Mouse (Mus musculus) retina, postnatal 7 days (tissue): ENCODE data around the gene 1700016H13Rik.

ENCODE experiments used
- DNase-seq: peaks from one replicate; pipeline ENCODE4 v3.0.0-alpha.2; 2012; ENCODE audit warnings: low read depth, low spot score

Gene 1700016H13Rik

GRCm38 (mm10) chr5:103673611-103674010, 17.8 kb upstream of the 1700016H13Rik start:
- no peak for DNase-seq

- DNase-seq = no peak
Observed at GRCm38 (mm10) chr5:103671858-103672257, 16.0 kb upstream of the 1700016H13Rik start.

- no peak for DNase-seq
Observed at GRCm38 (mm10) chr5:103665876-103666275, 10.1 kb upstream of the 1700016H13Rik start.

GRCm38 (mm10) chr5:103664932-103665331, 9.1 kb upstream of the 1700016H13Rik start:
- DNase-seq = no peak

GRCm38 (mm10) chr5:103659571-103659970, 3.8 kb upstream of the 1700016H13Rik start:
- DNase-seq = peak; percentile 59

GRCm38 (mm10) chr5:103658921-103659320, 3.1 kb upstream of the 1700016H13Rik start:
- DNase-seq = no peak

GRCm38 (mm10) chr5:103654780-103655179, 1.0 kb downstream of the 1700016H13Rik start:
- no peak for DNase-seq

GRCm38 (mm10) chr5:103654225-103654624, 1.6 kb downstream of the 1700016H13Rik start:
- no peak for DNase-seq

GRCm38 (mm10) chr5:103647320-103647719, 8.5 kb downstream of the 1700016H13Rik start:
- no peak for DNase-seq

GRCm38 (mm10) chr5:103644167-103644566, 11.6 kb downstream of the 1700016H13Rik start:
- DNase-seq = no peak

GRCm38 (mm10) chr5:103637162-103637561, 18.6 kb downstream of the 1700016H13Rik start:
- no peak for DNase-seq

GRCm38 (mm10) chr5:103629854-103630580, 25.8 kb downstream of the 1700016H13Rik start:
- DNase-seq = no peak

GRCm38 (mm10) chr5:103629111-103629764, 26.6 kb downstream of the 1700016H13Rik start, which contains the start of gene Slc10a6:
Gene Slc10a6 (minus strand): TSS chr5:103629403.
- no peak for DNase-seq

GRCm38 (mm10) chr5:103628499-103628898, 27.3 kb downstream of the 1700016H13Rik start:
- no peak for DNase-seq

- DNase-seq = no peak
Observed at GRCm38 (mm10) chr5:103624831-103625230, 31.0 kb downstream of the 1700016H13Rik start.

GRCm38 (mm10) chr5:103622321-103622720, 33.5 kb downstream of the 1700016H13Rik start:
- DNase-seq = no peak

- no peak for DNase-seq
Observed at GRCm38 (mm10) chr5:103620301-103620973, 35.4 kb downstream of the 1700016H13Rik start.

GRCm38 (mm10) chr5:103617191-103617590, 38.6 kb downstream of the 1700016H13Rik start:
- DNase-seq = no peak

GRCm38 (mm10) chr5:103614356-103614755, 41.5 kb downstream of the 1700016H13Rik start:
- no peak for DNase-seq

GRCm38 (mm10) chr5:103612316-103612715, 43.5 kb downstream of the 1700016H13Rik start:
- no peak for DNase-seq

- no peak for DNase-seq
Observed at GRCm38 (mm10) chr5:103610856-103611472, 44.8 kb downstream of the 1700016H13Rik start.

- no peak for DNase-seq
Observed at GRCm38 (mm10) chr5:103610148-103610547, 45.7 kb downstream of the 1700016H13Rik start.
